Mouse (Mus musculus) midbrain, embryonic 12.5 days (tissue): ENCODE measurements around the gene Acox2. TPM values are rescaled to one million over a fixed set of nuclear protein-coding genes. Genes with fewer than 3 reads are reported as not detected.
"Not testable (repeated sequence)": the region's sequence is repeated elsewhere in the genome, so short reads cannot be mapped to it uniquely, and the experiment has no call there.

Experiments
- ATAC-seq: fragments of 200-750 bp; cut with Nextera tagmentation; 2 replicates; pipeline ENCODE4 v1.8.0; 2017; ENCODE audit warnings: low read depth, moderate TSS enrichment, moderate library complexity; ENCODE audit not compliant: low FRiP score
- H3K27ac ChIP-seq: fragments of 300-500 bp; sonication (generic); replicated peaks from 2 replicates; pipeline ENCODE4 v1.5.1; 2016; ENCODE audit warnings: mild to moderate bottlenecking
- H3K27me3 ChIP-seq: fragments of 300-500 bp; sonication (generic); 2 replicates; pipeline ENCODE4 v1.6.1; 2016; ENCODE audit warnings: mild to moderate bottlenecking
- H3K36me3 ChIP-seq: fragments of 300-500 bp; sonication (generic); 2 replicates; pipeline ENCODE4 v1.6.1; 2016
- H3K4me1 ChIP-seq: fragments of 300-500 bp; sonication (generic); 2 replicates; pipeline ENCODE4 v1.6.1; 2016
- H3K4me2 ChIP-seq: fragments of 300-500 bp; sonication (generic); replicated peaks from 2 replicates; pipeline ENCODE4 v1.6.1; 2016; ENCODE audit warnings: mild to moderate bottlenecking, moderate library complexity
- H3K4me3 ChIP-seq: fragments of 300-500 bp; sonication (generic); 2 replicates; pipeline ENCODE4 v1.5.1; 2016; ENCODE audit warnings: mild to moderate bottlenecking
- H3K9ac ChIP-seq: fragments of 300-500 bp; sonication (generic); replicated peaks from 2 replicates; pipeline ENCODE4 v1.6.1; 2016; ENCODE audit warnings: mild to moderate bottlenecking, moderate library complexity
- H3K9me3 ChIP-seq: fragments of 300-500 bp; sonication (generic); 2 replicates; pipeline ENCODE4 v1.6.1; 2016; ENCODE audit warnings: mild to moderate bottlenecking
- WGBS: fragments of 180-500 bp; shearing (Covaris S2); methylation state at CpG from one replicate; pipeline ENCODE4 v1.1.7; 2016; 5-methylcytosine and 5-hydroxymethylcytosine counted together
- polyA plus RNA-seq: library from polyadenylated mRNA; unstranded; fragments of >200 nt; fragmentation: Nextera tagmentation; extraction: Ambion mirVana; gene quantifications from 2 replicates; pipeline ENCODE4 v1.2.1, GENCODE M21; 2016

Gene Acox2
- polyA plus RNA-seq: not detected in 2 replicates

GRCm38 (mm10) chr14:8259166-8259565 lies at the start of gene Acox2:
Acox2 (minus strand) TSS chr14:8259353.
- Histone ChIP-seq H3K27me3 (no peaks in the 10 kb centered on the region), H3K27ac (no peak within 1 kb of the TSS), H3K4me3 (no peak within 1 kb of the TSS), H3K4me2 (no peak within 1 kb of the TSS), H3K36me3 (no peaks in the 10 kb centered on the region), H3K4me1 (no peaks in the 10 kb centered on the region), H3K9me3 (no peaks in the 10 kb centered on the region), H3K9ac (no peak within 1 kb of the TSS)
- WGBS: 73% methylated on average over 3 of the region's 3 CpGs
- no peak for ATAC-seq

GRCm38 (mm10) chr14:8308650-8309049 lies 49.5 kb upstream of the Acox2 start:
- H3K27me3 ChIP-seq: 0 out of 2 replicates have a peak, but pooled peaks cover 12% of the 10 kb centered on the region
- WGBS: 71% methylated on average over 3 of the region's 3 CpGs
- H3K4me2 ChIP-seq: no peak overlapping the region
- H3K4me1 ChIP-seq: peaks cover 8% of the 10 kb centered on the region; the same call in 1 of the 2 replicates
- H3K4me3 ChIP-seq: no peak overlapping the region
- no peak overlapping the region for H3K9ac ChIP-seq
- no peak for ATAC-seq
- H3K9me3 ChIP-seq: no peaks in the 10 kb centered on the region
- no peak overlapping the region for H3K27ac ChIP-seq
- H3K36me3 ChIP-seq: no peaks in the 10 kb centered on the region

GRCm38 (mm10) chr14:8306884-8307283 lies 47.7 kb upstream of the Acox2 start:
- Histone ChIP-seq H3K36me3 (no peaks in the 10 kb centered on the region), H3K9me3 (no peaks in the 10 kb centered on the region), H3K9ac (no peak overlapping the region), H3K27me3 (0 out of 2 replicates have a peak, but pooled peaks cover 12% of the 10 kb centered on the region), H3K4me3 (no peak overlapping the region), H3K4me1 (peaks cover 8% of the 10 kb centered on the region; the same call in 1 of the 2 replicates), H3K27ac (no peak overlapping the region), H3K4me2 (no peak overlapping the region)
- 84% methylated on average over 6 of the region's 6 CpGs for WGBS
- ATAC-seq: no peak

- Histone ChIP-seq H3K4me1 (peaks cover 7% of the 10 kb centered on the region; the same call in 1 of the 2 replicates), H3K27ac (no peak overlapping the region), H3K4me2 (no peak overlapping the region), H3K36me3 (no peaks in the 10 kb centered on the region), H3K4me3 (no peak overlapping the region), H3K9me3 (no peaks in the 10 kb centered on the region), H3K9ac (no peak overlapping the region), H3K27me3 (0 out of 2 replicates have a peak, but pooled peaks cover 7% of the 10 kb centered on the region)
- WGBS: 61% methylated on average over 3 of the region's 3 CpGs
- ATAC-seq: no peak
Measured at GRCm38 (mm10) chr14:8305014-8305413, 45.9 kb upstream of the Acox2 start.

GRCm38 (mm10) chr14:8304082-8304481 lies 44.9 kb upstream of the Acox2 start:
- no peaks in the 10 kb centered on the region for H3K9me3 ChIP-seq
- H3K36me3 ChIP-seq: no peaks in the 10 kb centered on the region
- no peak overlapping the region for H3K4me3 ChIP-seq
- no peak for ATAC-seq
- no peak overlapping the region for H3K4me2 ChIP-seq
- H3K27me3 ChIP-seq: 0 out of 2 replicates have a peak, but pooled peaks cover 3% of the 10 kb centered on the region
- H3K9ac ChIP-seq: no peak overlapping the region
- no peak overlapping the region for H3K27ac ChIP-seq
- H3K4me1 ChIP-seq: no peaks in the 10 kb centered on the region

GRCm38 (mm10) chr14:8302687-8303086 lies 43.5 kb upstream of the Acox2 start:
- no peaks in the 10 kb centered on the region for H3K36me3 ChIP-seq
- no peak overlapping the region for H3K27ac ChIP-seq
- no peak overlapping the region for H3K9ac ChIP-seq
- H3K9me3 ChIP-seq: no peaks in the 10 kb centered on the region
- no peaks in the 10 kb centered on the region for H3K27me3 ChIP-seq
- H3K4me1 ChIP-seq: no peaks in the 10 kb centered on the region
- H3K4me2 ChIP-seq: no peak overlapping the region
- no peak overlapping the region for H3K4me3 ChIP-seq
- no peak for ATAC-seq
- WGBS: 31% methylated on average over 10 of the region's 10 CpGs

GRCm38 (mm10) chr14:8300281-8300680 lies 41.1 kb upstream of the Acox2 start:
- no peaks in the 10 kb centered on the region for H3K27me3 ChIP-seq
- ATAC-seq: peak; percentile 25; the same call in 1 of the 2 replicates
- no peaks in the 10 kb centered on the region for H3K9me3 ChIP-seq
- H3K36me3 ChIP-seq: no peaks in the 10 kb centered on the region
- H3K4me2 ChIP-seq: no peak overlapping the region
- no peak overlapping the region for H3K9ac ChIP-seq
- no peaks in the 10 kb centered on the region for H3K4me1 ChIP-seq
- no peak overlapping the region for H3K4me3 ChIP-seq
- H3K27ac ChIP-seq: no peak overlapping the region
- 27% methylated on average over 8 of the region's 8 CpGs for WGBS

- Histone ChIP-seq H3K36me3 (no peaks in the 10 kb centered on the region), H3K4me1 (no peaks in the 10 kb centered on the region), H3K4me3 (no peak overlapping the region), H3K9me3 (no peaks in the 10 kb centered on the region), H3K9ac (no peak overlapping the region), H3K4me2 (no peak overlapping the region), H3K27ac (no peak overlapping the region), H3K27me3 (no peaks in the 10 kb centered on the region)
- ATAC-seq: no peak
- WGBS: 90% methylated on average over 5 of the region's 5 CpGs
Measured at GRCm38 (mm10) chr14:8297889-8298293, 38.7 kb upstream of the Acox2 start.

GRCm38 (mm10) chr14:8294257-8294656 lies 35.1 kb upstream of the Acox2 start:
- H3K36me3 ChIP-seq: no peaks in the 10 kb centered on the region
- H3K4me3 ChIP-seq: no peak overlapping the region
- 0 out of 2 replicates have a peak, but pooled peaks cover 7% of the 10 kb centered on the region for H3K9me3 ChIP-seq
- WGBS: 69% methylated on average over 1 of the region's 1 CpGs
- no peak overlapping the region for H3K9ac ChIP-seq
- no peak overlapping the region for H3K4me2 ChIP-seq
- H3K27ac ChIP-seq: no peak overlapping the region
- ATAC-seq: no peak
- H3K4me1 ChIP-seq: no peaks in the 10 kb centered on the region
- H3K27me3 ChIP-seq: no peaks in the 10 kb centered on the region

- not testable (repeated sequence) for H3K27ac ChIP-seq, H3K36me3 ChIP-seq, H3K27me3 ChIP-seq, H3K9ac ChIP-seq, H3K4me2 ChIP-seq, H3K4me1 ChIP-seq, H3K4me3 ChIP-seq, H3K9me3 ChIP-seq
- peak; percentile 71; the same call in 1 of the 2 replicates for ATAC-seq
- WGBS: 81% methylated on average over 5 of the region's 5 CpGs
Measured at GRCm38 (mm10) chr14:8286595-8286994, 27.4 kb upstream of the Acox2 start.

- H3K27me3 ChIP-seq: no peaks in the 10 kb centered on the region
- no peak overlapping the region for H3K4me2 ChIP-seq
- H3K4me3 ChIP-seq: no peak overlapping the region
- H3K36me3 ChIP-seq: no peaks in the 10 kb centered on the region
- H3K4me1 ChIP-seq: no peaks in the 10 kb centered on the region
- no peak overlapping the region for H3K27ac ChIP-seq
- no peak overlapping the region for H3K9ac ChIP-seq
- no peak for ATAC-seq
- H3K9me3 ChIP-seq: 0 out of 2 replicates have a peak, but pooled peaks cover 6% of the 10 kb centered on the region
Measured at GRCm38 (mm10) chr14:8283784-8284183, 24.6 kb upstream of the Acox2 start.

GRCm38 (mm10) chr14:8271281-8271680 lies 12.1 kb upstream of the Acox2 start:
- H3K9ac ChIP-seq, H3K36me3 ChIP-seq, ATAC-seq, H3K4me3 ChIP-seq, H3K27me3 ChIP-seq, H3K27ac ChIP-seq, H3K9me3 ChIP-seq, H3K4me2 ChIP-seq, H3K4me1 ChIP-seq: not testable (repeated sequence)
- WGBS: 85% methylated on average over 8 of the region's 8 CpGs

GRCm38 (mm10) chr14:8264378-8264777 lies 5.2 kb upstream of the Acox2 start:
- Histone ChIP-seq H3K27me3 (no peaks in the 10 kb centered on the region), H3K4me1 (no peaks in the 10 kb centered on the region), H3K9ac (no peak overlapping the region), H3K9me3 (no peaks in the 10 kb centered on the region), H3K27ac (no peak overlapping the region), H3K36me3 (no peaks in the 10 kb centered on the region), H3K4me2 (no peak overlapping the region), H3K4me3 (no peak overlapping the region)
- WGBS: 92% methylated on average over 1 of the region's 1 CpGs
- no peak for ATAC-seq
